Mouse (Mus musculus): ENCODE data around the gene Spg7.

GRCm38 (mm10) chr8:123014429-123014828, 48.3 kb upstream of the Spg7 start:
- TF ChIP-seq CTCF (IDR thresholded peaks at IDR 0.05; ENCODE audit: extremely low read depth, insufficient read depth, low read length): no peak
- TF ChIP-seq POLR2A (IDR thresholded peaks at IDR 0.05; ENCODE audit: extremely low read depth, insufficient read depth, low read length): no peak
